Mouse (Mus musculus) adrenal gland, adult 18-20 months (tissue): ENCODE measurements around the gene Foxn3. TPM values are rescaled to one million over a fixed set of nuclear protein-coding genes. Genes with fewer than 3 reads are reported as not detected.

Experiments
- DNase-seq, 2 experiments: peaks; one replicate each; pipeline ENCODE4 v3.0.0; 2021 to 2022; ENCODE audit warnings: low spot score in 2 of 2
- total RNA-seq, 2 experiments: library from RNA; stranded (reverse); gene quantifications; 1 replicate in 1 of 2; 2 replicates in 1 of 2; pipeline ENCODE4 v1.2.3; 2021

Foxn3 gene
- total RNA-seq, 2 experiments from 2014 or later = 41.4 to 49.2 TPM

DNA sequence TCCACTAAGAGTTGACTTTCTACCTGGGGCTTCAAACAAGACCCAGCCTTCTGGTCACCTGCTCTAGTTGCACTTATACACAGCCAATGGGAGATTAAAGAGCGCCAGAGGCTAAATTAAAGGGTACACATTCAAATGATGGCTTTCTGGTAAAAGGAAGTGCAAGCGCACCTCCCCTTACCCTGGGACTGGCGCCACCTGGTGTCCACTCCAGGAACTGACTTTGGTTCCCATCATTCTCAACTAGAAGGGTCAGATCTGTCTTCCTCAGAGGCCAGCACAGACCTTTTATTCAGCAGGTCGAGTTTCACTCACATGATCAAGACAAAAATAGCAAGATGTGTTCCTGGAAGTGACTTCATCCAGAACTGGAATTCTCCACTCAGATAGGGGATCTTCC is 413.3 kb downstream of the Foxn3 start:
- peak; percentile 58 to 69 for DNase-seq

DNA sequence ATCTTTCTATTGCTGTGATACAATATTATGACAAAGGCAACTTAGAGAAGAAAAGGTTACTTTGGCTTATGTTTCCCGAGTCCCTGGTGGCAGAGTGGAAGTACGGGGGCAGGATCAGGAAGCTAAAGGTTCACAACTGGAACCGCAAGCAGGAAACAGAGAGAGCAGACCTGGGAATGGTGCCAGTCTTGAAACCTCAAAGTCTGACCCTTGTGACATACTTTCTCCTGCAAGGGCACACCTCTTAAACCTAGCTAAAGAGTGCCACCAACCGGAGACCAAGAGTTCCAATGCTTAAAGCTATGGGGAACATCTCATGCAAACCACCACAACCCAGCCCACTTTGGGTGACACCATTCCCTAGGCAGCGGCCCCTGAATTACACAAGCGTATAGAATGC is 414.2 kb downstream of the Foxn3 start:
- no peak for DNase-seq
